ENCODE assay signal across 32 mouse cellular contexts in the genomic region with DNA sequence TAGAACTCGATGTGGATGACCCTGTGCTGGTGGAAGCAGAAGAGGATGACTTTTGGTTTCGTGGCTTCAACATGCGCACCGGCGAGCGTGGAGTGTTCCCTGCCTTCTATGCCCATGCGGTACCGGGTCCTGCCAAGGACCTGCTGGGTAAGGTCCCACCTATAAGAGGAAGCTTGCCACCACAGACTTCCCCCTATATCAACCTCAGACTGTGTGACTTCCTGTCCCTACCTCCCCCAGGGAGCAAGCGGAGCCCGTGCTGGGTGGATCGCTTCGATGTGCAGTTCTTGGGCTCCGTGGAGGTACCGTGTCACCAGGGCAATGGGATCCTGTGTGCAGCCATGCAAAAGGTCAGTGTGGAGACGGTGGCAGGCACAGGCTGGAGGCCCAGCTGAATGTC. TPM values are rescaled to one million over a fixed set of nuclear protein-coding genes. Genes with fewer than 3 reads are reported as not detected.
DNase-seq lines count a peak whose midpoint lies in the region; ATAC-seq lines count a peak whose summit lies in the region.
"Had no signal": no experiment of that assay in that cellular context is flagged by ENCODE, and none has a peak within 500 bp of the region (broad histone marks: within the 10 kb centered on the region; RNA-seq: fewer than 3 reads in every experiment).

No protein-coding gene starts in this region.

- no peak overlapping the region for H3K4me2 ChIP-seq in liver, embryonic 12.5 days
- H3K4me2 ChIP-seq: embryonic facial prominence, embryonic 15.5 days; forebrain, embryonic 12.5 days; heart, embryonic 12.5 days; hindbrain, embryonic 14.5 days; kidney, embryonic 15.5 days; liver, embryonic 13.5 days; midbrain, embryonic 15.5 days had no signal

- peaks cover 8% of the 10 kb centered on the region for H3K4me1 ChIP-seq in liver, embryonic 12.5 days

- peak; percentile 48 to 57 for DNase-seq in B cell, adult 2 months
- peak; percentile 22 for DNase-seq in CD4-positive, CD25-positive, alpha-beta regulatory T cell, adult 2 months (ENCODE audit: low read depth, low spot score)
- peak; percentile 20 for DNase-seq in naive thymus-derived CD4-positive, alpha-beta T cell, adult 2 months (ENCODE audit: low read depth)
- DNase-seq in adrenal gland, postnatal 4 days (ENCODE audit: low spot score in 2 of 2), result no peak
- DNase-seq in urinary bladder, adult 2 months (ENCODE audit: low spot score), result no peak
- DNase-seq: adrenal gland, adult 2 months; adrenal gland, postnatal 36 days; cerebellum, adult 9-10 months; forebrain, postnatal 0 days; gastrocnemius, postnatal 10 days; heart, postnatal 4 days; kidney, adult 18-20 months; kidney, postnatal 25 days; liver, embryonic 13.5 days; lung, adult 18-20 months; lung, postnatal 4 days; right cerebral cortex, adult 18-20 months had no signal

- H3K9me3 ChIP-seq in liver, embryonic 12.5 days (replicated peaks), result no peaks in the 10 kb centered on the region
- H3K9me3 ChIP-seq: embryonic facial prominence, embryonic 10.5 days; embryonic facial prominence, embryonic 15.5 days; forebrain, embryonic 12.5 days; heart, embryonic 12.5 days; kidney, embryonic 15.5 days; liver, embryonic 13.5 days; midbrain, embryonic 15.5 days had no signal

- no peaks in the 10 kb centered on the region for H3K36me3 ChIP-seq in liver, embryonic 12.5 days
- H3K36me3 ChIP-seq: embryonic facial prominence, embryonic 15.5 days; heart, embryonic 12.5 days; kidney, embryonic 15.5 days; liver, embryonic 13.5 days had no signal

- peaks cover 67% of the 10 kb centered on the region for H3K27me3 ChIP-seq in liver, embryonic 12.5 days (replicated peaks)
- H3K27me3 ChIP-seq: forebrain, embryonic 12.5 days; midbrain, embryonic 15.5 days had no signal

- H3K27ac ChIP-seq in liver, embryonic 12.5 days, result no peak overlapping the region
- H3K27ac ChIP-seq: embryonic facial prominence, embryonic 10.5 days; embryonic facial prominence, embryonic 15.5 days; forebrain, embryonic 12.5 days; hindbrain, embryonic 14.5 days; kidney, embryonic 15.5 days; left cerebral cortex, adult 2 months; liver, embryonic 13.5 days; midbrain, embryonic 15.5 days had no signal

- no peak overlapping the region for H3K4me3 ChIP-seq in liver, embryonic 12.5 days
- H3K4me3 ChIP-seq: embryonic facial prominence, embryonic 10.5 days; embryonic facial prominence, embryonic 15.5 days; forebrain, embryonic 12.5 days; heart, embryonic 12.5 days; kidney, embryonic 15.5 days; left cerebral cortex, adult 2 months; liver, embryonic 13.5 days; midbrain, embryonic 15.5 days had no signal

- no peak overlapping the region for H3K9ac ChIP-seq in liver, embryonic 12.5 days
- H3K9ac ChIP-seq: embryonic facial prominence, embryonic 15.5 days; forebrain, embryonic 12.5 days; forebrain, postnatal 0 days; heart, embryonic 12.5 days; hindbrain, embryonic 14.5 days; kidney, embryonic 15.5 days; liver, embryonic 13.5 days; midbrain, embryonic 15.5 days had no signal

- WGBS in liver, embryonic 12.5 days (ENCODE audit: insufficient replicate concordance), result 48% methylated on average over 15 of the region's 15 CpGs

- ATAC-seq in granulocyte monocyte progenitor cell, adult 5-6 weeks (replicated peaks; ENCODE audit: poor library complexity, severe bottlenecking), result peak; percentile 44
- no peak for ATAC-seq in liver, embryonic 12.5 days
- ATAC-seq: forebrain, postnatal 0 days; lung, postnatal 0 days; midbrain, embryonic 15.5 days had no signal

RNA-seq across cellular contexts. Expression of gene Mapk8ip2, which starts 5.2 kb away (rescaled TPM):
- total RNA-seq in granulocyte monocyte progenitor cell, adult 5-6 weeks (2014; fragmentation: Nextera tagmentation), result not detected in 2 replicates
- total RNA-seq in granulocyte monocyte progenitor cell, adult 5-6 weeks (2017), result not detected in 2 replicates
- 10 to 100 TPM; 20.4 to 22.1 TPM for total RNA-seq in adrenal gland, postnatal 4 days (2021)
- polyA plus RNA-seq in urinary bladder, adult 2 months (2012; rRNA removed), result 0.25 and 0.32 TPM in 2 replicates
- 0.05 and 0.13 TPM in 2 replicates for polyA plus RNA-seq in liver, embryonic 12.5 days (2016; fragmentation: Nextera tagmentation; extraction: Ambion mirVana)
- polyA plus RNA-seq: C2C12 had no signal

RNA-seq across cellular contexts. Expression of gene Arsa, which starts 18.3 kb away (rescaled TPM):
- 12.7 and 21.4 TPM in 2 replicates for total RNA-seq in granulocyte monocyte progenitor cell, adult 5-6 weeks (2014; fragmentation: Nextera tagmentation)
- 8.5 and 30.3 TPM in 2 replicates for total RNA-seq in granulocyte monocyte progenitor cell, adult 5-6 weeks (2017)
- 10 to 100 TPM; 24.4 to 25.0 TPM for total RNA-seq in adrenal gland, postnatal 4 days (2021)
- 35.4 TPM in 2 replicates for polyA plus RNA-seq in urinary bladder, adult 2 months (2012; rRNA removed)
- 6.6 and 7.0 TPM in 2 replicates for polyA plus RNA-seq in liver, embryonic 12.5 days (2016; fragmentation: Nextera tagmentation; extraction: Ambion mirVana)

RNA-seq across cellular contexts. Expression of gene Chkb, which starts 29.2 kb away (rescaled TPM):
- total RNA-seq in granulocyte monocyte progenitor cell, adult 5-6 weeks (2014; fragmentation: Nextera tagmentation), result 77.0 and 85.0 TPM in 2 replicates
- total RNA-seq in granulocyte monocyte progenitor cell, adult 5-6 weeks (2017), result 25.3 and 27.7 TPM in 2 replicates
- total RNA-seq in adrenal gland, postnatal 4 days (2021), result 10 to 100 TPM; 87.1 to 87.7 TPM
- polyA plus RNA-seq in urinary bladder, adult 2 months (2012; rRNA removed), result 73.2 and 85.8 TPM in 2 replicates
- polyA plus RNA-seq in liver, embryonic 12.5 days (2016; fragmentation: Nextera tagmentation; extraction: Ambion mirVana), result 29.0 and 30.4 TPM in 2 replicates

RNA-seq across cellular contexts. Expression of gene Gm44502, which starts 29.4 kb away (rescaled TPM):
- total RNA-seq in granulocyte monocyte progenitor cell, adult 5-6 weeks (2014; fragmentation: Nextera tagmentation), result not detected in 2 replicates
- 0.82 TPM in 1 of 2 replicates, not detected in the other for total RNA-seq in granulocyte monocyte progenitor cell, adult 5-6 weeks (2017)
- 1 to 10 TPM in 1 of 2 experiments, under 1 TPM in 1; 0.84 to 1.9 TPM for total RNA-seq in adrenal gland, postnatal 4 days (2021)
- polyA plus RNA-seq in urinary bladder, adult 2 months (2012; rRNA removed), result 0.06 TPM in 2 replicates
- polyA plus RNA-seq in liver, embryonic 12.5 days (2016; fragmentation: Nextera tagmentation; extraction: Ambion mirVana), result not detected in 2 replicates
- total RNA-seq: layer of hippocampus, postnatal 14 days; left cerebral cortex, adult 2 months; MEL had no signal
- polyA plus RNA-seq: embryonic facial prominence, embryonic 10.5 days; embryonic facial prominence, embryonic 15.5 days; forebrain, embryonic 12.5 days; forebrain, postnatal 0 days; hindbrain, embryonic 14.5 days; intestine, embryonic 14.5 days; kidney, embryonic 15.5 days; lung, postnatal 0 days; midbrain, embryonic 15.5 days had no signal

RNA-seq across cellular contexts. Expression of gene C730034F03Rik, which starts 29.6 kb away (rescaled TPM):
- total RNA-seq in granulocyte monocyte progenitor cell, adult 5-6 weeks (2014; fragmentation: Nextera tagmentation), result not detected in 2 replicates
- 2.7 and 3.6 TPM in 2 replicates for total RNA-seq in granulocyte monocyte progenitor cell, adult 5-6 weeks (2017)
- 1 to 10 TPM; 2.5 to 3.0 TPM for total RNA-seq in adrenal gland, postnatal 4 days (2021)
- 2.0 and 3.7 TPM in 2 replicates for polyA plus RNA-seq in urinary bladder, adult 2 months (2012; rRNA removed)
- 2.1 and 2.3 TPM in 2 replicates for polyA plus RNA-seq in liver, embryonic 12.5 days (2016; fragmentation: Nextera tagmentation; extraction: Ambion mirVana)

Comparison
In these comparisons a context has a peak if more than half of its experiments do, and no peak if none do; other contexts are left out.
1. DNase-seq: peak in B cell, adult 2 months (2 of 2), CD4-positive, CD25-positive, alpha-beta regulatory T cell, adult 2 months (single experiment) and naive thymus-derived CD4-positive, alpha-beta T cell, adult 2 months (single experiment); none in adrenal gland, postnatal 4 days (0 of 2) and urinary bladder, adult 2 months (single experiment).
2. RNA of gene Mapk8ip2, which starts 5.2 kb away (total RNA-seq): 20.4 to 22.1 TPM in adrenal gland, postnatal 4 days; not detected in granulocyte monocyte progenitor cell, adult 5-6 weeks; every median in the first group is over 10 times any median in the second.